Mouse (Mus musculus) cerebellum, postnatal 36 days (tissue): ENCODE measurements around the gene Rex1bd.
"Not testable (repeated sequence)": the region's sequence is repeated elsewhere in the genome, so short reads cannot be mapped to it uniquely, and the experiment has no call there.

Experiments
- DNase-seq, 2 experiments: peaks; one replicate each; pipeline ENCODE4 v3.0.0; 2021 to 2022; ENCODE audit warnings: mixed read lengths in 2 of 2

The Rex1bd gene

GRCm38 (mm10) chr8:70528182-70528797 lies 21.7 kb upstream of the Rex1bd start:
- no peak for DNase-seq

- DNase-seq = peak; percentile 99 to 100
Measured at GRCm38 (mm10) chr8:70527512-70528181, 21.1 kb upstream of the Rex1bd start, which contains the start of the genes Fkbp8 and Kxd1. TSS of gene Fkbp8 (plus strand) at chr8:70527724. TSS of gene Kxd1 (minus strand) at chr8:70527956.

GRCm38 (mm10) chr8:70527111-70527511 lies 20.6 kb upstream of the Rex1bd start:
- DNase-seq = no peak

- peak; percentile 95 for DNase-seq
Measured at GRCm38 (mm10) chr8:70522592-70523403, 16.2 kb upstream of the Rex1bd start.

GRCm38 (mm10) chr8:70519606-70520005 lies 13.1 kb upstream of the Rex1bd start:
- no peak for DNase-seq

GRCm38 (mm10) chr8:70519043-70519442 lies 12.5 kb upstream of the Rex1bd start:
- no peak for DNase-seq

- no peak for DNase-seq
Measured at GRCm38 (mm10) chr8:70517940-70518643, 11.5 kb upstream of the Rex1bd start.

GRCm38 (mm10) chr8:70513441-70513840 lies 6.9 kb upstream of the Rex1bd start:
- DNase-seq = no peak

- no peak for DNase-seq
Measured at GRCm38 (mm10) chr8:70512253-70512903, 5.8 kb upstream of the Rex1bd start.

GRCm38 (mm10) chr8:70511770-70512169 lies 5.2 kb upstream of the Rex1bd start:
- DNase-seq = no peak

- not testable (repeated sequence) for DNase-seq
Measured at GRCm38 (mm10) chr8:70511174-70511573, 4.6 kb upstream of the Rex1bd start.

- DNase-seq = peak; percentile 97 to 98
Measured at GRCm38 (mm10) chr8:70510228-70510915, 3.8 kb upstream of the Rex1bd start, which contains the start of gene Uba52. TSS of gene Uba52 (minus strand) at chr8:70510801.

- DNase-seq = no peak
Measured at GRCm38 (mm10) chr8:70509281-70509952, 2.9 kb upstream of the Rex1bd start.

- DNase-seq = no peak
Measured at GRCm38 (mm10) chr8:70507027-70507393, 458 bp upstream of the Rex1bd start.

GRCm38 (mm10) chr8:70505698-70506327 lies 739 bp downstream of the Rex1bd start:
- peak in 1 of 2 experiments; percentile 32 for DNase-seq

- DNase-seq = peak; percentile 80 to 91
Measured at GRCm38 (mm10) chr8:70504851-70505250, 1.7 kb downstream of the Rex1bd start.

GRCm38 (mm10) chr8:70504291-70504716 lies 2.2 kb downstream of the Rex1bd start:
- DNase-seq = peak; percentile 40 to 59

- DNase-seq = peak; percentile 78
Measured at GRCm38 (mm10) chr8:70503062-70503750, 3.3 kb downstream of the Rex1bd start.

- no peak for DNase-seq
Measured at GRCm38 (mm10) chr8:70502540-70502939, 4.0 kb downstream of the Rex1bd start.
